ENCODE assay signal across 27 mouse cellular contexts in the genomic region with DNA sequence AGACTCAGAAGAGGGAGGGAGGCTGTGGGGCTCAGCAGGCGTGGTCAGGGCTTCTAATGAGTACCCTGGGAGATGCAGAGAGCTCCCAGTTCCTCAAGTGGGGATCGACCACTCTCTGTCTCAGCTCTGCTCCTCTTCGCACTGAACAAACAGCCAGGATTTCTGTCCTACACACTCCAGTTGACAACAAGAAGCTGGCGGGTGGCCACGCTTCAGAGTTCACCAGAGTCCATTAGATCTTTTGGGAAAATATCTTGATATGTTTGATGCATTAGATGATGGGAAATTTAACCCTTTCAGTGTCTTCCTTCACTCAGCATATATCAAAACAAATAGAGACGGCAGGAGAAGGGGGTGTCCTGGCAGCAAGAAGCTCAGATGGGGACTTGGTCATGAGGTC. TPM values are rescaled to one million over a fixed set of nuclear protein-coding genes. Genes with fewer than 3 reads are reported as not detected.
DNase-seq lines count a peak whose midpoint lies in the region; ATAC-seq lines count a peak whose summit lies in the region.
"Had no signal": no experiment of that assay in that cellular context is flagged by ENCODE, and none has a peak within 500 bp of the region (broad histone marks: within the 10 kb centered on the region; RNA-seq: fewer than 3 reads in every experiment).

No protein-coding gene starts in this region.

- ATAC-seq in embryonic facial prominence, embryonic 13.5 days (ENCODE audit: insufficient number of reproducible peaks, insufficient read depth, low FRiP score, low TSS enrichment, low read depth), result no peak
- ATAC-seq: activated CD4-positive, CD25-positive, alpha-beta regulatory T cell, adult 4 months; forebrain, embryonic 15.5 days; hindbrain, postnatal 0 days; inflammation-experienced regulatory T-cells, adult 6 months had no signal

- no peak overlapping the region for H3K4me2 ChIP-seq in embryonic facial prominence, embryonic 13.5 days
- H3K4me2 ChIP-seq: embryonic facial prominence, embryonic 15.5 days; forebrain, embryonic 12.5 days; forebrain, embryonic 15.5 days; heart, embryonic 13.5 days; hindbrain, embryonic 14.5 days had no signal

- WGBS in embryonic facial prominence, embryonic 13.5 days, result 78% methylated on average over 6 of the region's 6 CpGs
- WGBS in embryonic facial prominence, embryonic 10.5 days, result 88% methylated on average over 6 of the region's 6 CpGs

- H3K27ac ChIP-seq in embryonic facial prominence, embryonic 13.5 days, result peak overlapping the region; percentile 56
- no peak overlapping the region for H3K27ac ChIP-seq in embryonic facial prominence, embryonic 10.5 days (replicated peaks)
- H3K27ac ChIP-seq: forebrain, embryonic 12.5 days; forebrain, embryonic 15.5 days; heart, adult 2 months; heart, embryonic 10.5 days; heart, embryonic 13.5 days; hindbrain, embryonic 14.5 days; hindbrain, postnatal 0 days had no signal

- H3K27me3 ChIP-seq in embryonic facial prominence, embryonic 13.5 days, result no peaks in the 10 kb centered on the region
- H3K27me3 ChIP-seq in embryonic facial prominence, embryonic 10.5 days (replicated peaks; ENCODE audit: low read depth, poor library complexity, severe bottlenecking), result no peaks in the 10 kb centered on the region
- H3K27me3 ChIP-seq: embryonic facial prominence, embryonic 15.5 days; forebrain, embryonic 12.5 days; forebrain, embryonic 15.5 days; heart, embryonic 13.5 days had no signal

- no peak for DNase-seq in embryonic facial prominence, embryonic 10.5 days (ENCODE audit: low spot score)
- DNase-seq in kidney, postnatal 10 days, result peak; percentile 42
- no peak for DNase-seq in kidney, postnatal 36 days
- peak; percentile 27 for DNase-seq in lung, postnatal 10 days
- no peak for DNase-seq in lung, postnatal 14 days
- DNase-seq: adrenal gland, adult 8-10 months; adrenal gland, postnatal 25 days; cerebellum, adult 11-12 months; cerebellum, adult 8-10 months; cerebellum, postnatal 10 days; cerebellum, postnatal 36 days; embryo, embryonic 11 days; gastrocnemius, postnatal 36 days; heart, adult 2 months; heart, postnatal 14 days; heart, postnatal 4 days had no signal

- H3K4me3 ChIP-seq in embryonic facial prominence, embryonic 13.5 days, result no peak overlapping the region
- H3K4me3 ChIP-seq in embryonic facial prominence, embryonic 10.5 days, result no peak overlapping the region
- H3K4me3 ChIP-seq: embryonic facial prominence, embryonic 15.5 days; erythroblast, embryonic 14.5 days; forebrain, embryonic 12.5 days; forebrain, embryonic 15.5 days; heart, adult 2 months; heart, embryonic 10.5 days; heart, embryonic 13.5 days had no signal

- H3K36me3 ChIP-seq in embryonic facial prominence, embryonic 13.5 days, result no peaks in the 10 kb centered on the region
- H3K36me3 ChIP-seq in embryonic facial prominence, embryonic 10.5 days (replicated peaks), result no peaks in the 10 kb centered on the region
- H3K36me3 ChIP-seq: embryonic facial prominence, embryonic 15.5 days; forebrain, embryonic 12.5 days; forebrain, embryonic 15.5 days; heart, embryonic 10.5 days; heart, embryonic 13.5 days had no signal

- H3K9ac ChIP-seq in embryonic facial prominence, embryonic 13.5 days, result no peak overlapping the region
- H3K9ac ChIP-seq: embryonic facial prominence, embryonic 15.5 days; forebrain, embryonic 12.5 days; forebrain, embryonic 15.5 days; heart, embryonic 13.5 days; hindbrain, embryonic 14.5 days had no signal

- H3K4me1 ChIP-seq in embryonic facial prominence, embryonic 13.5 days, result peaks cover 43% of the 10 kb centered on the region
- peaks cover 47% of the 10 kb centered on the region for H3K4me1 ChIP-seq in embryonic facial prominence, embryonic 10.5 days

- H3K9me3 ChIP-seq in embryonic facial prominence, embryonic 13.5 days, result no peaks in the 10 kb centered on the region
- no peaks in the 10 kb centered on the region for H3K9me3 ChIP-seq in embryonic facial prominence, embryonic 10.5 days
- H3K9me3 ChIP-seq: embryonic facial prominence, embryonic 15.5 days; forebrain, embryonic 12.5 days; forebrain, embryonic 15.5 days; heart, embryonic 10.5 days; heart, embryonic 13.5 days had no signal

RNA-seq across cellular contexts. Expression of gene Grk3, which starts 53.4 kb away (rescaled TPM):
- 17.9 and 21.1 TPM in 2 replicates for polyA plus RNA-seq in embryonic facial prominence, embryonic 13.5 days (2015; fragmentation: Nextera tagmentation; extraction: Ambion mirVana)
- 5.9 and 6.0 TPM in 2 replicates for polyA plus RNA-seq in embryonic facial prominence, embryonic 10.5 days (2016; fragmentation: Nextera tagmentation; extraction: Ambion mirVana)
- polyA plus RNA-seq: activated CD4-positive, CD25-positive, alpha-beta regulatory T cell, adult 4 months had no signal

Comparison
In these comparisons a context has a peak if more than half of its experiments do, and no peak if none do; other contexts are left out.
1. DNase-seq: peak in kidney, postnatal 10 days (single experiment) and lung, postnatal 10 days (single experiment); none in embryonic facial prominence, embryonic 10.5 days (single experiment), kidney, postnatal 36 days (0 of 2) and lung, postnatal 14 days (single experiment).